Mouse (Mus musculus): ENCODE data around the gene Speer4d.
"Not testable (repeated sequence)": the region's sequence is repeated elsewhere in the genome, so short reads cannot be mapped to it uniquely, and the experiment has no call there.

GRCm38 (mm10) chr5:15670789-15671188 is 51.9 kb downstream of the Speer4d start:
- TF ChIP-seq CTCF (IDR thresholded peaks at IDR 0.05; ENCODE audit: extremely low read depth, insufficient read length, insufficient replicate concordance, low read depth, low read length); POLR2A (IDR thresholded peaks at IDR 0.05; ENCODE audit: low read depth, low read length): not testable (repeated sequence)

Data from small intestine, adult 2 months (tissue).